Mouse (Mus musculus) midbrain, embryonic 14.5 days (tissue): ENCODE results near the gene Artn. TPM values are rescaled to one million over a fixed set of nuclear protein-coding genes. Genes with fewer than 3 reads are reported as not detected.

Experiments used
- ATAC-seq: fragments of 200-750 bp; cut with Nextera tagmentation; 2 replicates; pipeline ENCODE4 v1.8.0; 2017; ENCODE audit warnings: moderate number of reproducible peaks, moderate library complexity; ENCODE audit not compliant: low FRiP score, low TSS enrichment
- DNase-seq: peaks from one replicate; pipeline ENCODE4 v3.0.0-alpha.2; 2015
- H3K27ac ChIP-seq: fragments of 300-500 bp; sonication (generic); replicated peaks from 2 replicates; pipeline ENCODE4 v1.5.1; 2014; ENCODE audit warnings: mild to moderate bottlenecking, low read depth, low read length, moderate library complexity
- H3K27me3 ChIP-seq: fragments of 300-500 bp; sonication (generic); 2 replicates; pipeline ENCODE4 v1.6.1; 2014; ENCODE audit warnings: low read length, control low read depth, mixed read lengths; ENCODE audit not compliant: control insufficient read depth, insufficient read depth
- H3K36me3 ChIP-seq: fragments of 300-500 bp; sonication (generic); 2 replicates; pipeline ENCODE4 v1.6.1; 2014; ENCODE audit warnings: low read length, control low read depth; ENCODE audit not compliant: control insufficient read depth, insufficient read depth
- H3K4me1 ChIP-seq: fragments of 300-500 bp; sonication (generic); 2 replicates; pipeline ENCODE4 v1.6.1; 2014; ENCODE audit warnings: mild to moderate bottlenecking, antibody characterized with exemption, low read length, control low read depth; ENCODE audit not compliant: control insufficient read depth, insufficient read depth
- H3K4me2 ChIP-seq: fragments of 300-500 bp; sonication (generic); 2 replicates; pipeline ENCODE4 v1.6.1; 2014; ENCODE audit warnings: mild to moderate bottlenecking, low read length, moderate library complexity
- H3K4me3 ChIP-seq: fragments of 300-500 bp; sonication (generic); replicated peaks from 2 replicates; pipeline ENCODE4 v1.5.1; 2014; ENCODE audit warnings: low read depth, low read length
- H3K9ac ChIP-seq: fragments of 300-500 bp; sonication (generic); replicated peaks from 2 replicates; pipeline ENCODE4 v1.6.1; 2014; ENCODE audit warnings: mild to moderate bottlenecking, low read length, moderate library complexity
- H3K9me3 ChIP-seq: fragments of 300-500 bp; sonication (generic); 2 replicates; pipeline ENCODE4 v1.6.1; 2016; ENCODE audit warnings: low read length, control low read depth, mixed read lengths; ENCODE audit not compliant: control insufficient read depth
- WGBS: fragments of 180-500 bp; shearing (Covaris S2); extraction: QIAGEN DNeasy Blood & Tissue Kit; methylation state at CpG from one replicate; pipeline ENCODE4 v1.1.7; 2014; 5-methylcytosine and 5-hydroxymethylcytosine counted together
- polyA plus RNA-seq: library from polyadenylated mRNA; unstranded; fragments of >200 nt; fragmentation: Nextera tagmentation; extraction: Ambion mirVana; gene quantifications from 2 replicates; pipeline ENCODE4 v1.2.1, GENCODE M21; 2014

Artn gene
- polyA plus RNA-seq, 1 experiment from 2014 or later: 0.66 TPM

- ATAC-seq: peak; percentile 60
- peak within 1 kb of the TSS; percentile 82 for H3K4me3 ChIP-seq
- H3K36me3 ChIP-seq: peaks cover 52% of the 10 kb centered on the region
- peak within 1 kb of the TSS; percentile 78 for H3K27ac ChIP-seq
- H3K4me1 ChIP-seq: peaks cover 35% of the 10 kb centered on the region
- under 1% methylated on average over 75 of the region's 103 CpGs for WGBS
- H3K9me3 ChIP-seq: no peaks in the 10 kb centered on the region
- H3K27me3 ChIP-seq: no peaks in the 10 kb centered on the region
- peak within 1 kb of the TSS; percentile 89 for H3K9ac ChIP-seq
- peak within 1 kb of the TSS; percentile 78 for H3K4me2 ChIP-seq
- peak; percentile 87 for DNase-seq
Measured at GRCm38 (mm10) chr4:117882701-117883691, 46.6 kb downstream of the Artn start, which contains the start of gene B4galt2. Gene B4galt2, minus strand, starts transcription at chr4:117883487.

- Histone ChIP-seq H3K9me3 (no peaks in the 10 kb centered on the region), H3K4me3 (no peak overlapping the region), H3K36me3 (peaks cover 68% of the 10 kb centered on the region), H3K27ac (no peak overlapping the region), H3K4me1 (peaks cover 18% of the 10 kb centered on the region), H3K4me2 (no peak overlapping the region), H3K27me3 (no peaks in the 10 kb centered on the region), H3K9ac (no peak overlapping the region)
- ATAC-seq: no peak
- WGBS: 80% methylated on average over 5 of the region's 5 CpGs
- DNase-seq: no peak
Measured at GRCm38 (mm10) chr4:117878703-117879102, 50.9 kb downstream of the Artn start.

DNA sequence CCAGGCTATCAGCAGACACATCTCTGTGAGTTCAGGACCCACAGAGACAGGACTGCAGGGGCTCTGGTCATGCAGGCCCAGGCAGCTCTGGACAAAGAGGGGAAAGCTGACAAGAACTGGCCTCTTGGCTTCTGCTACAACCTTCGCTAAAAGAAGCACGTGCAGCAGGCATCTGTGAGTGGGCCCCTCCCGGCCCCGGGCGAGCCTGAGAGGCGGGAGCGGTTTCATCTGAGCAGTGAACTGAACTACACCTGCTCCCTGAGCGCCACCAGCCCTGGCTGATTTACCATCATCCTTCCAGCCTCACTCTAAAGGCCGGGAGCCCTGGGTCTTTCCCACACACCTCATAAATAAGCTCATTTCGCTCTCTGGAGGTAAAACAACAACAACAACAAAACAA, 51.3 kb downstream of the Artn start:
- Histone ChIP-seq H3K36me3 (peaks cover 72% of the 10 kb centered on the region), H3K27ac (no peak overlapping the region), H3K4me1 (peaks cover 15% of the 10 kb centered on the region), H3K9me3 (no peaks in the 10 kb centered on the region), H3K27me3 (no peaks in the 10 kb centered on the region), H3K9ac (no peak overlapping the region), H3K4me3 (no peak overlapping the region), H3K4me2 (no peak overlapping the region)
- WGBS: 61% methylated on average over 10 of the region's 10 CpGs
- ATAC-seq (no peak), DNase-seq (no peak)

Other genes starting within 250 kb of the Artn start
- 86.6 and 91.5 TPM in 2 replicates for gene Dmap1, start 247.5 kb downstream of the Artn start, polyA plus RNA-seq
- not detected in 2 replicates for gene Gm12845, start 205.4 kb downstream of the Artn start, polyA plus RNA-seq
- not detected in 2 replicates for gene Klf17, start 164.1 kb downstream of the Artn start, polyA plus RNA-seq
- 18.4 and 26.4 TPM in 2 replicates for gene Slc6a9, start 95.3 kb downstream of the Artn start, polyA plus RNA-seq
- gene Ccdc24, start 57.2 kb downstream of the Artn start, polyA plus RNA-seq: 3.0 TPM in 2 replicates
- 78.1 and 94.2 TPM in 2 replicates for gene B4galt2, start 46.3 kb downstream of the Artn start, polyA plus RNA-seq
- 528 and 640 TPM in 2 replicates for gene Atp6v0b, start 42.4 kb downstream of the Artn start, polyA plus RNA-seq
- 20.6 and 26.1 TPM in 2 replicates for gene Dph2, start 37.7 kb downstream of the Artn start, polyA plus RNA-seq
- gene Ipo13, start 14.8 kb downstream of the Artn start, polyA plus RNA-seq: 56.0 and 62.7 TPM in 2 replicates
- 9.3 and 20.1 TPM in 2 replicates for gene St3gal3, start 205.2 kb upstream of the Artn start, polyA plus RNA-seq